13 mouse cellular contexts compared by ENCODE assay signal in genomic region chr11:120554834-120555233, GRCm38 (mm10). TPM values are rescaled to one million over a fixed set of nuclear protein-coding genes. Genes with fewer than 3 reads are reported as not detected.
A peak's percentile ranks its signal among the peaks of the same experiment; 100 is the strongest.
DNase-seq lines count a peak whose midpoint lies in the region; ATAC-seq lines count a peak whose summit lies in the region.
"Had no signal": no experiment of that assay in that cellular context is flagged by ENCODE, and none has a peak within 500 bp of the region (broad histone marks: within the 10 kb centered on the region; RNA-seq: fewer than 3 reads in every experiment).

No protein-coding gene starts in this region.

- no peak for ATAC-seq in megakaryocyte, adult 5-6 weeks (ENCODE audit: poor library complexity, severe bottlenecking)
- 0 out of 2 replicates have a peak, but pooled peaks have one; percentile 24 for ATAC-seq in heart, embryonic 15.5 days (replicated peaks; ENCODE audit: insufficient number of reproducible peaks, insufficient read depth, low FRiP score, low read depth)
- no peak for ATAC-seq in erythroid progenitor cell, adult 5-6 weeks (replicated peaks; ENCODE audit: low FRiP score, poor library complexity, severe bottlenecking)
- ATAC-seq: forebrain, embryonic 14.5 days had no signal

- peaks cover 13% of the 10 kb centered on the region for H3K36me3 ChIP-seq in megakaryocyte, embryonic 14.5 days (replicated peaks; ENCODE audit: low read length)
- H3K36me3 ChIP-seq in heart, embryonic 15.5 days = peaks cover 11% of the 10 kb centered on the region; the same call in 1 of the 2 replicates

- H3K27ac ChIP-seq in heart, embryonic 15.5 days = peak overlapping the region; percentile 44; the same call in 1 of the 2 replicates
- H3K27ac ChIP-seq: liver, embryonic 13.5 days; neural tube, embryonic 12.5 days had no signal

- H3K4me1 ChIP-seq in megakaryocyte, embryonic 14.5 days = peaks cover 46% of the 10 kb centered on the region
- H3K4me1 ChIP-seq in heart, embryonic 15.5 days (replicated peaks) = peaks cover 16% of the 10 kb centered on the region

- H3K4me3 ChIP-seq in megakaryocyte, embryonic 14.5 days (replicated peaks) = peak overlapping the region; percentile 8
- H3K4me3 ChIP-seq in heart, embryonic 15.5 days = no peak overlapping the region
- H3K4me3 ChIP-seq: liver, embryonic 13.5 days; neural tube, embryonic 12.5 days had no signal

- WGBS in heart, embryonic 15.5 days = 28% methylated on average over 7 of the region's 7 CpGs

- H3K9me3 ChIP-seq in megakaryocyte, embryonic 14.5 days = peaks cover 8% of the 10 kb centered on the region
- H3K9me3 ChIP-seq in heart, embryonic 15.5 days (replicated peaks) = no peaks in the 10 kb centered on the region
- H3K9me3 ChIP-seq: liver, embryonic 13.5 days had no signal

- H3K9ac ChIP-seq in heart, embryonic 15.5 days = no peak overlapping the region
- H3K9ac ChIP-seq: liver, embryonic 13.5 days; neural tube, embryonic 12.5 days had no signal

- H3K27me3 ChIP-seq in megakaryocyte, embryonic 14.5 days (replicated peaks) = no peaks in the 10 kb centered on the region
- H3K27me3 ChIP-seq in heart, embryonic 15.5 days = no peaks in the 10 kb centered on the region
- H3K27me3 ChIP-seq: liver, embryonic 13.5 days; neural tube, embryonic 12.5 days had no signal

- no peak overlapping the region for H3K4me2 ChIP-seq in heart, embryonic 15.5 days
- H3K4me2 ChIP-seq: liver, embryonic 13.5 days; neural tube, embryonic 12.5 days had no signal

- DNase-seq in adrenal gland, adult (ENCODE audit: inconsistent age in 2 of 2, low spot score in 1 of 2) = peak; percentile 84 to 89
- no peak for DNase-seq in adrenal gland, postnatal 4 days (ENCODE audit: low spot score in 2 of 2)
- no peak for DNase-seq in cerebellum, postnatal 14 days
- no peak for DNase-seq in left cerebral cortex, postnatal 4 days
- DNase-seq: kidney, adult 18-20 months; liver, embryonic 13.5 days had no signal

- intact Hi-C loops in left cerebral cortex, postnatal 4 days (cut with DNase I) = no loop called here

RNA-seq across cellular contexts. Expression of gene Ppp1r27, which starts 3.9 kb away (rescaled TPM):
- total RNA-seq in adrenal gland, postnatal 4 days (2021) = 1 to 10 TPM; 1.3 to 5.6 TPM
- polyA plus RNA-seq in megakaryocyte, embryonic 14.5 days (2012; ENCODE audit: insufficient read depth, low replicate concordance) = 0.25 TPM in 1 of 2 replicates, not detected in the other
- total RNA-seq in megakaryocyte, adult 5-6 weeks (2015) = not detected in 2 replicates
- total RNA-seq in megakaryocyte, adult 5-6 weeks (2017) = not detected in 2 replicates
- 0.50 and 7.6 TPM in 2 replicates for polyA plus RNA-seq in heart, embryonic 15.5 days (2015; fragmentation: Nextera tagmentation; extraction: Ambion mirVana)
- not detected for total RNA-seq in left cerebral cortex, postnatal 4 days (2021)
- total RNA-seq in erythroid progenitor cell, adult 5-6 weeks (2015; ENCODE audit: low replicate concordance) = not detected in 2 replicates
- total RNA-seq in erythroid progenitor cell, adult 5-6 weeks (2017; ENCODE audit: low replicate concordance) = not detected in 2 replicates
- total RNA-seq: layer of hippocampus, postnatal 10 days had no signal
- polyA plus RNA-seq: forebrain, embryonic 14.5 days; neural tube, embryonic 12.5 days had no signal

RNA-seq across cellular contexts. Expression of gene Mcrip1, which starts 5.3 kb away (rescaled TPM):
- 10 to 100 TPM; 80.6 to 84.2 TPM for total RNA-seq in adrenal gland, postnatal 4 days (2021)
- polyA plus RNA-seq in megakaryocyte, embryonic 14.5 days (2012; ENCODE audit: insufficient read depth, low replicate concordance) = 227 and 338 TPM in 2 replicates
- total RNA-seq in megakaryocyte, adult 5-6 weeks (2015) = 79.7 and 83.0 TPM in 2 replicates
- 18.3 and 30.5 TPM in 2 replicates for total RNA-seq in megakaryocyte, adult 5-6 weeks (2017)
- polyA plus RNA-seq in heart, embryonic 15.5 days (2015; fragmentation: Nextera tagmentation; extraction: Ambion mirVana) = 119 and 143 TPM in 2 replicates
- total RNA-seq in left cerebral cortex, postnatal 4 days (2021) = 100 to 1,000 TPM; 105 to 113 TPM
- total RNA-seq in erythroid progenitor cell, adult 5-6 weeks (2015; ENCODE audit: low replicate concordance) = 19.8 and 23.5 TPM in 2 replicates
- 1.7 and 5.6 TPM in 2 replicates for total RNA-seq in erythroid progenitor cell, adult 5-6 weeks (2017; ENCODE audit: low replicate concordance)

RNA-seq across cellular contexts. Expression of gene P4hb, which starts 18.2 kb away (rescaled TPM):
- 100 to 1,000 TPM; 531 to 539 TPM for total RNA-seq in adrenal gland, postnatal 4 days (2021)
- polyA plus RNA-seq in megakaryocyte, embryonic 14.5 days (2012; ENCODE audit: insufficient read depth, low replicate concordance) = 1,223 and 1,872 TPM in 2 replicates
- total RNA-seq in megakaryocyte, adult 5-6 weeks (2015) = 301 and 325 TPM in 2 replicates
- total RNA-seq in megakaryocyte, adult 5-6 weeks (2017) = 587 and 590 TPM in 2 replicates
- 357 and 484 TPM in 2 replicates for polyA plus RNA-seq in heart, embryonic 15.5 days (2015; fragmentation: Nextera tagmentation; extraction: Ambion mirVana)
- total RNA-seq in left cerebral cortex, postnatal 4 days (2021) = 100 to 1,000 TPM; 187 to 203 TPM
- 101 and 104 TPM in 2 replicates for total RNA-seq in erythroid progenitor cell, adult 5-6 weeks (2015; ENCODE audit: low replicate concordance)
- 112 and 141 TPM in 2 replicates for total RNA-seq in erythroid progenitor cell, adult 5-6 weeks (2017; ENCODE audit: low replicate concordance)

RNA-seq across cellular contexts. Expression of gene Gcgr, which starts 24.3 kb away (rescaled TPM):
- total RNA-seq in adrenal gland, postnatal 4 days (2021) = 1 to 10 TPM; 2.5 to 9.8 TPM
- not detected in 2 replicates for polyA plus RNA-seq in megakaryocyte, embryonic 14.5 days (2012; ENCODE audit: insufficient read depth, low replicate concordance)
- total RNA-seq in megakaryocyte, adult 5-6 weeks (2015) = not detected in 2 replicates
- total RNA-seq in megakaryocyte, adult 5-6 weeks (2017) = not detected in 2 replicates
- polyA plus RNA-seq in heart, embryonic 15.5 days (2015; fragmentation: Nextera tagmentation; extraction: Ambion mirVana) = 2.7 and 2.8 TPM in 2 replicates
- under 1 TPM in 1 of 2 experiments, not detected in 1; 0.18 TPM for total RNA-seq in left cerebral cortex, postnatal 4 days (2021)
- total RNA-seq in erythroid progenitor cell, adult 5-6 weeks (2015; ENCODE audit: low replicate concordance) = not detected in 2 replicates
- total RNA-seq in erythroid progenitor cell, adult 5-6 weeks (2017; ENCODE audit: low replicate concordance) = not detected in 2 replicates

RNA-seq across cellular contexts. Expression of gene Arhgdia, which starts 26.6 kb away (rescaled TPM):
- total RNA-seq in adrenal gland, postnatal 4 days (2021) = 100 to 1,000 TPM; 321 to 354 TPM
- polyA plus RNA-seq in megakaryocyte, embryonic 14.5 days (2012; ENCODE audit: insufficient read depth, low replicate concordance) = 1,582 and 1,923 TPM in 2 replicates
- 506 and 521 TPM in 2 replicates for total RNA-seq in megakaryocyte, adult 5-6 weeks (2015)
- total RNA-seq in megakaryocyte, adult 5-6 weeks (2017) = 226 and 275 TPM in 2 replicates
- 345 and 458 TPM in 2 replicates for polyA plus RNA-seq in heart, embryonic 15.5 days (2015; fragmentation: Nextera tagmentation; extraction: Ambion mirVana)
- 100 to 1,000 TPM; 351 to 368 TPM for total RNA-seq in left cerebral cortex, postnatal 4 days (2021)
- total RNA-seq in erythroid progenitor cell, adult 5-6 weeks (2015; ENCODE audit: low replicate concordance) = 134 and 150 TPM in 2 replicates
- total RNA-seq in erythroid progenitor cell, adult 5-6 weeks (2017; ENCODE audit: low replicate concordance) = 45.3 and 49.3 TPM in 2 replicates

Comparison
In these comparisons a context has a peak if more than half of its experiments do, and no peak if none do; other contexts are left out.
1. DNase-seq: peak in adrenal gland, adult (2 of 2); none in adrenal gland, postnatal 4 days (0 of 2), cerebellum, postnatal 14 days (0 of 2) and left cerebral cortex, postnatal 4 days (single experiment).